Mouse (Mus musculus): ENCODE data around the gene Tet3. TPM values are rescaled to one million over a fixed set of nuclear protein-coding genes. Genes with fewer than 3 reads are reported as not detected.
A peak's percentile ranks its signal among the peaks of the same experiment; 100 is the strongest.

The Tet3 gene
- polyA plus RNA-seq, 1 experiment: 21.1 TPM

DNA sequence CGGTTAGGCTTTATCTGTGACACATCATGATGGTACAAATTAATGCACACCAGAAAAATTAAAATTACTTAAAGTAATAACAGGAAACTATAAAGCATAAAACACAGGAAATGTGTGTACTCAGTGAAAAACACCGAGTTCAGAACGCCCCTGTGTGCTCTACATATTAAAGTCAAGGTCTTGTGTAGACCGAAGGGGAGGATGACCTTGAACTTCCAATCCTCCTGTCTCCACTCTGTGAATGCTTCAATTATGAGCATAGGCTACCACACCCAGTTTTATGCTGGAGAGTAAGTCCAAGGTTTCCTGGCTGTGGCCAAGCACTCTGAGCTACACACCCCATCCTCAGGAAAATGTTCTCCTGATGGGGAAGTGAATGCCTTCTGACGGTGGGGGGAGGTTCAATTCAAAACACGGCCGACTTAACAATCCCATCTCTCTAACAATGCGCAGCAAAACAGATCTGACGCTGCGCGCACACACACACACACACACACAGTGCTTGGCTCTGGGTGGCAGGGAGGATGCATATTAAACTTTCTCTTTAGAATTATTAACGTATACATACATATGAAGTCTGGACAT, 43.4 kb downstream of the Tet3 start:
- H3K4me1 ChIP-seq (ENCODE audit: control insufficient read depth, insufficient read depth, insufficient read length): peaks cover 22% of the 10 kb centered on the region; the same call in 1 of the 2 replicates

DNA sequence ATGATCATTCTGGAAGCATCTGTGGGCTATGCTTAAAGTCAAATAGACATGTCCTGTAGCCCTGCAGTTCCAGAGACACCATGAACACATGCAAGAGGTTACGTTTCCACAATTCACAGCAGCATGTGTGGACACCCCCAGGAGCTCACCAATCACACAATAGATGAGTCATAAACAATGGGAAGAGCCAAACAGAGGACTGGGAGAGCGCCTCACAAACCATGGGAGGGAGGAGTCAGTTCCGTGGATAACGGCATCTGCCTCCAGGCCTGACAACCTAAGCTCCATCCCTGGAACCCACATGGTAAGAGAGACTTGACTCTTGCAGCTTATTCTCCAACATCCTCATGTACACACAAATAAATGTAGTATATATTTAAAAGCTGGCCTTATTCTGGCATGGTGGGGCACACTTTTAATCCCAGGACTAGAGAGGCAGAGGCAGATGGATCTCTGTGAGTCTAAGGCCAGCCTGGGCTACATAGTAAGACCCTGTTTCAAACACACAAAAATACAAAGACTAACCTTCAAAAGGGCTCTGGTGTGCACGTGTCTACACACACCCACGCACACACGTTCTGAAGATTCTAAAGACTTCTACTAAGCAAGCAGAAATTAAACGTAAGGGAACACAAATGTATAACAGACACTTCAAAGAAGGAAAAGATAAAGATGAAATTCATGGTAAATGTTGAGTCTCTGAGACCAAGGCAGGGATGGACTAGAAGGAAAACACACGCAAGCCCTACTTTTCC, 44.1 kb downstream of the Tet3 start:
- H3K4me3 ChIP-seq (ENCODE audit: extremely low read depth, insufficient read depth, insufficient read length): no peak overlapping the region
- no peaks in the 10 kb centered on the region for H3K36me3 ChIP-seq (ENCODE audit: control insufficient read depth, insufficient read depth, low read length)
- H3K27me3 ChIP-seq (ENCODE audit: control insufficient read depth, insufficient read depth, low read length): no peaks in the 10 kb centered on the region
- TF ChIP-seq CTCF (IDR thresholded peaks at IDR 0.05; ENCODE audit: extremely low read depth, insufficient read depth, insufficient read length, insufficient replicate concordance) (no peak), POLR2A (IDR thresholded peaks at IDR 0.05; ENCODE audit: low read depth, low read length) (no peak)
- DNase-seq (ENCODE audit: low read depth in 1 of 2, low spot score in 2 of 2): no peak
- WGBS: 83% methylated on average over 9 of the region's 9 CpGs
- H3K27ac ChIP-seq (ENCODE audit: insufficient read depth, low read length): peak overlapping the region; percentile 52; the same call in 1 of the 2 replicates
- H3K4me1 ChIP-seq (ENCODE audit: control insufficient read depth, insufficient read depth, insufficient read length): peaks cover 22% of the 10 kb centered on the region; the same call in 1 of the 2 replicates

More for the DNA sequence above, 43.4 kb downstream of the Tet3 start:
- Histone ChIP-seq H3K27ac (ENCODE audit: insufficient read depth, low read length) (peak overlapping the region; percentile 85), H3K4me3 (ENCODE audit: extremely low read depth, insufficient read depth, insufficient read length) (no peak overlapping the region), H3K36me3 (ENCODE audit: control insufficient read depth, insufficient read depth, low read length) (no peaks in the 10 kb centered on the region), H3K27me3 (ENCODE audit: control insufficient read depth, insufficient read depth, low read length) (no peaks in the 10 kb centered on the region)
- DNase-seq (ENCODE audit: low read depth in 1 of 2, low spot score in 2 of 2): no peak
- TF ChIP-seq CTCF (IDR thresholded peaks at IDR 0.05; ENCODE audit: extremely low read depth, insufficient read depth, insufficient read length, insufficient replicate concordance) (no peak), POLR2A (IDR thresholded peaks at IDR 0.05; ENCODE audit: low read depth, low read length) (no peak)
- 55% methylated on average over 12 of the region's 12 CpGs for WGBS

DNA sequence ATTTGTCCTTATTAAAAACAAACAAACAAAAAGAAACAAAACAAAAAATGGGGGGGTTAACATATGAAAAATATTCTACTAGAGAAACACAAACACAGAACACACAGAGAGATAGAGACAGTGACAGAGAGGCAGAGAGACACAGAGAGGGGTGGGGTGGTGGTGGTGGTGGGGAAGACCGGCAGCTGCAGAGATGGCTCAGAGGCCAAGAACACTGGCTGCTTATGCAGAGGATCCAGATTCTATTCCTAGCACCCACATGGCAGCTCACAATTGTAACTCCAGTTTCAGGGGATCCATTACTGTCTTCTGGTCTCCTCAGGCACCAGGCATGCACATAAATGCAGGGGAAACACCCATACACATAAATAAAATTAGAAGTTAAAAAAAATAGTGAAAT, 45.2 kb downstream of the Tet3 start:
- Histone ChIP-seq H3K4me1 (ENCODE audit: control insufficient read depth, insufficient read depth, insufficient read length) (peaks cover 22% of the 10 kb centered on the region; the same call in 1 of the 2 replicates), H3K27ac (ENCODE audit: insufficient read depth, low read length) (peak overlapping the region; percentile 20; the same call in 1 of the 2 replicates)
- 57% methylated on average over 1 of the region's 1 CpGs for WGBS

DNA sequence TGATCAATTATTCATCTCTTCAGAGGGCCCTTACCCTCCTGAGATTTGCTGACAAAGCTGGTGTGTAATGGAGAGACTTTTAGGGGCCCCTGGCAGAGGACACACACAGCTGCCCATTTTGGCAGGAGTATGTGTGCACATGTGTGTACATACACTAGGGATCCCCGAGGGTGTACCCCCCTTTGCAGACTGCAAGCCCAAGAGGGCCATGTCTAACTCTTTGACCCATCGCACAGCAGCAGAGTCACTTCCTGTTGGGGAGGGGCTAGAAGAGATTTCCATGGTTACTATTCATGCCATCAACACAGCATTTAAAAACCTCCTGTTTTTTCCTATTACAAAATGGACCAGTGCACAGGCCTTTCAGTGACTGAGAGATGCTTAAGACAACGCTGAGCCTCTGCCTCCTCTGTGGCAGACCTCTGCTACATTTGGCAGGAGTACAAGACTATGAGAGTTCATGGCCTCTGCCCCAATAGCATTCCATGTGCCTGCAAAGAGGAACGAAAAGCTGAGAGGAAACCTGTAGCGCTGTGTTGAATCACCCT, 46.0 kb downstream of the Tet3 start:
- H3K36me3 ChIP-seq (ENCODE audit: control insufficient read depth, insufficient read depth, low read length): no peaks in the 10 kb centered on the region
- no peak overlapping the region for H3K4me3 ChIP-seq (ENCODE audit: extremely low read depth, insufficient read depth, insufficient read length)
- H3K27ac ChIP-seq (ENCODE audit: insufficient read depth, low read length): peak overlapping the region; percentile 71
- no peak for DNase-seq (ENCODE audit: low read depth in 1 of 2, low spot score in 2 of 2)
- 7% methylated on average over 5 of the region's 5 CpGs for WGBS
- peaks cover 22% of the 10 kb centered on the region; the same call in 1 of the 2 replicates for H3K4me1 ChIP-seq (ENCODE audit: control insufficient read depth, insufficient read depth, insufficient read length)
- H3K27me3 ChIP-seq (ENCODE audit: control insufficient read depth, insufficient read depth, low read length): no peaks in the 10 kb centered on the region
- no peak for TF ChIP-seq CTCF (IDR thresholded peaks at IDR 0.05; ENCODE audit: extremely low read depth, insufficient read depth, insufficient read length, insufficient replicate concordance)
- no peak for TF ChIP-seq POLR2A (IDR thresholded peaks at IDR 0.05; ENCODE audit: low read depth, low read length)

More for the DNA sequence above, 45.2 kb downstream of the Tet3 start:
- Histone ChIP-seq H3K4me3 (ENCODE audit: extremely low read depth, insufficient read depth, insufficient read length) (no peak overlapping the region), H3K36me3 (ENCODE audit: control insufficient read depth, insufficient read depth, low read length) (no peaks in the 10 kb centered on the region), H3K27me3 (ENCODE audit: control insufficient read depth, insufficient read depth, low read length) (no peaks in the 10 kb centered on the region)
- TF ChIP-seq POLR2A (IDR thresholded peaks at IDR 0.05; ENCODE audit: low read depth, low read length) (no peak), CTCF (IDR thresholded peaks at IDR 0.05; ENCODE audit: extremely low read depth, insufficient read depth, insufficient read length, insufficient replicate concordance) (no peak)
- no peak for DNase-seq (ENCODE audit: low read depth in 1 of 2, low spot score in 2 of 2)

DNA sequence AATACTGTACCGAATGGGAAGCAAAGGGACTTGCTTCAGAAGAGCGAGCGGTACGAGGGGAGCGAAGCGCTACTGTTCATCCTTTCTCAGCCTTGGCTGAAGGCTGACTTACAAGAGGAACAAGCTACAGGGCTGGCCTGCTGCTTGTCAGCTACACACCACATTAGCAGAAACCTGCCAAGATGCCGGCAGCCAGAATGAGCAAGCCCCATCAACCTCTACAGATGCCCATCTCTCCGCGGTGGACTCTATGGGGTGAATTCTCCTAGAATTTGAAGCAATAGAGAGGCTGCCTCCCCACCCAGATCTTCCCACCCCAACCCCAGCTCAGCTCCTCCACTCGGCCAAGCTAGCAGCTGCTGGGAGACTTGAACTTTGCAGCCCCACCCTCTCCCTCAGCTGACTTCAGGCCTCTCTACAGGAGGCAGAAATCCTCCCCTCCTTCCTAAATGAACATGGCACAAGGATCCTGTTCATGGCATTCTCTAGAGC, 46.5 kb downstream of the Tet3 start:
- Histone ChIP-seq H3K36me3 (ENCODE audit: control insufficient read depth, insufficient read depth, low read length) (0 out of 2 replicates have a peak, but pooled peaks cover 1% of the 10 kb centered on the region), H3K4me1 (ENCODE audit: control insufficient read depth, insufficient read depth, insufficient read length) (peaks cover 18% of the 10 kb centered on the region; the same call in 1 of the 2 replicates), H3K27me3 (ENCODE audit: control insufficient read depth, insufficient read depth, low read length) (no peaks in the 10 kb centered on the region), H3K4me3 (ENCODE audit: extremely low read depth, insufficient read depth, insufficient read length) (no peak overlapping the region), H3K27ac (ENCODE audit: insufficient read depth, low read length) (peak overlapping the region; percentile 71)
- no peak for TF ChIP-seq POLR2A (IDR thresholded peaks at IDR 0.05; ENCODE audit: low read depth, low read length)
- TF ChIP-seq CTCF (IDR thresholded peaks at IDR 0.05; ENCODE audit: extremely low read depth, insufficient read depth, insufficient read length, insufficient replicate concordance): no peak
- WGBS: 91% methylated on average over 10 of the region's 10 CpGs
- DNase-seq (ENCODE audit: low read depth in 1 of 2, low spot score in 2 of 2): no peak

DNA sequence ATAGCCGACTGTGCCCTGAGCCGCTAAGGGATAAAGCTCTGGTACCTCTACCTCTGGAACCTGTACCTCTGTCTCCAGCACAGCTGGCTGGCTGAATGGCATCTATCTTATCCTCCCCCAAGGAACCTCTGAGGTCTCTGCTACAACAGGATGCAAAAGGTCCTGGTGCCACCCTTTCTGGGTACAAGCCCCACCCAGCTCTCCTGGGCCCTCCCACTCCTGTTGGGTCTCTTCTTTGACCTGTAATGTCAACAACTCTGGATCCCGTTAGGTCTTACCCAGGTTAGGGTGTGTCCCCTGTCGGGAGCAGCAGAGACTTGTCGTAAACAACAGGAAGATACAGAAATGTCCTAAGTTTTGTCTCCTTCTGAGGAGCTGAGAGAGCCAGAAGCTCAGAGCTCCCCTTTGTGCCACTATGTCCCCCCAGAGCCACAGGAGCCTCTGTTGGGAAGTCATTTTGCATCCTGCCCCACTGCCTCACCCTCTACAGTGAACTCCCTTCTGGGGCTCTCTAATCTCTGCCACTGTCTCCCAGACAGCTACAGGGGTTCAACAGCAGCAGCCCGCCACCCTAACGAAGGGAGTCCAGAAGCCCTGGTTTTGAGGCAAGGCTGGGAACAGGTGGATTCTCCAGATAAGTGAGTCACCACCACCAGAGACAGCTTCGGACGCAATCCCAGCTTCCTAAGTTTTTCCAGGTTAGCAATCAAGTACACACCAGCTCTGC, 47.1 kb downstream of the Tet3 start:
- TF ChIP-seq CTCF (IDR thresholded peaks at IDR 0.05; ENCODE audit: extremely low read depth, insufficient read depth, insufficient read length, insufficient replicate concordance): no peak
- no peak for TF ChIP-seq POLR2A (IDR thresholded peaks at IDR 0.05; ENCODE audit: low read depth, low read length)
- DNase-seq (ENCODE audit: low read depth in 1 of 2, low spot score in 2 of 2): no peak
- H3K27ac ChIP-seq (ENCODE audit: insufficient read depth, low read length): peak overlapping the region; percentile 71
- H3K36me3 ChIP-seq (ENCODE audit: control insufficient read depth, insufficient read depth, low read length): 0 out of 2 replicates have a peak, but pooled peaks cover 1% of the 10 kb centered on the region
- peaks cover 13% of the 10 kb centered on the region; the same call in 1 of the 2 replicates for H3K4me1 ChIP-seq (ENCODE audit: control insufficient read depth, insufficient read depth, insufficient read length)
- no peak overlapping the region for H3K4me3 ChIP-seq (ENCODE audit: extremely low read depth, insufficient read depth, insufficient read length)
- 83% methylated on average over 9 of the region's 9 CpGs for WGBS
- no peaks in the 10 kb centered on the region for H3K27me3 ChIP-seq (ENCODE audit: control insufficient read depth, insufficient read depth, low read length)
